Mouse (Mus musculus): ENCODE data around the gene Zg16. TPM values are rescaled to one million over a fixed set of nuclear protein-coding genes. Genes with fewer than 3 reads are reported as not detected.

The Zg16 gene
- polyA plus RNA-seq, 1 experiment from 2014 or later, result not detected

DNA sequence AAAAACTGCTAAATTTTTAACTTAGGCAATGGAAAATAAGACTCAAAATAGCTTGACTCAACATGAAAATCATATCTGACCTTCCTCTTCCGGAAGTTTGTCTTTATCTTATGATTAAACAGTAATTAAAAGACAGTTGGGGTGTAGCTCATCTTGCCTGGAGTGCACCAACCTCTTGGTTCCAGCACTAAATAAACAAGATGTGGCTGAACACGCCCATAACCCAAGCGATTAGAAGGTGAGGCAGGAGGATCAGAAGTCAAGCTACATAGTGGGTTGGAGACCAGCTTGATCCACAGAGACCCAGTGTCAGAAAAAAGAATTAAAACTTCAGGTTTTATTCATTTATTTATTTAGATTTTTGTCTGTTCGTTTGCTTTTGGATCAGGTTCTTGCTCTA lies 3.4 kb downstream of the Zg16 start:
- 81% methylated on average over 4 of the region's 4 CpGs for WGBS
- no peak overlapping the region for H3K4me2 ChIP-seq
- H3K4me1 ChIP-seq, result peaks cover 11% of the 10 kb centered on the region
- no peaks in the 10 kb centered on the region for H3K9me3 ChIP-seq (replicated peaks)
- no peaks in the 10 kb centered on the region for H3K27me3 ChIP-seq
- H3K27ac ChIP-seq, result no peak overlapping the region
- no peak overlapping the region for H3K9ac ChIP-seq
- ATAC-seq (replicated peaks; ENCODE audit: low FRiP score), result no peak
- no peaks in the 10 kb centered on the region for H3K36me3 ChIP-seq
- no peak overlapping the region for H3K4me3 ChIP-seq (replicated peaks)

DNA sequence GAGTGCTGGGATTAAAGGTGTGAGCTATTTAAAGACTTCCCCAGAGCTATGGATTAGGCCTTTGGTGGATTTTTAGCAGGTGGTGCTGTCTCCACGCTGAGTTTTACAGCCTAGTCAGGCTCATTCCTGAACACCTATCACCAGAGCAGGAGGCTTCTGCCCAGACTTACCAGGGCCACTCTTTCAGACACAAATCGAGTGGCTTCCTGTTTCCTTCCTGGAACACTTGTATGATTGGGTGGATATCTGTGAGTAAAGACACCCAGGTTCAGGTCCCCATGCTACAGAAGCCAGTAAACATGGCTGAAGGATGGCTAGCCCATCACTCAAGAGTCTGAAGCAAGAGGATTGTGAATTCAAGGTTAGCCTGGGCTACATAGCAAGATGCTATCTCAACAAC lies 4.1 kb downstream of the Zg16 start:
- no peak overlapping the region for H3K9ac ChIP-seq
- 62% methylated on average over 2 of the region's 2 CpGs for WGBS

DNA sequence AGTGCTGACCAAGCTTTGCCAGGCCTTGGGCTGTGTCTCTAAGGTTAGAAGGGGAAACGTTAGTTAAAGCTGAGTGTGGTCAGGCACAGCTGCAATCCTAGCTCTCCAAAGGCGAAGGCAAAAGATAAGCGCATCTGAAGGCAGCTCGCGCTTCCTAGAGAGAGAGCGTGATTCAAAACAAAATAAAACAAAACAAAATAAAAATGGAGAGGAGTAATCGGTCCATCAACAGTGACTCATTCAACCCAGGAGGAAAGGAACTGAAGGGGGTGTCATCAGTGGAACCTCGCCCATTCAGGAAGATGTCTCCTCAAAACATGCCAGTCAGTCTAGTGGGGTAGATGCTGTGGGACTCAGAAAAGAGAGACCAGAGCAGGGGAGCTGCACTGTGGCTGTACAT lies 4.9 kb downstream of the Zg16 start:
- Histone ChIP-seq H3K4me1 (peaks cover 10% of the 10 kb centered on the region), H3K9ac (no peak overlapping the region), H3K27me3 (no peaks in the 10 kb centered on the region), H3K36me3 (no peaks in the 10 kb centered on the region), H3K9me3 (replicated peaks) (no peaks in the 10 kb centered on the region), H3K4me3 (replicated peaks) (no peak overlapping the region), H3K27ac (no peak overlapping the region), H3K4me2 (no peak overlapping the region)
- 78% methylated on average over 8 of the region's 8 CpGs for WGBS
- no peak for ATAC-seq (replicated peaks; ENCODE audit: low FRiP score)

More for the DNA sequence above, 4.1 kb downstream of the Zg16 start:
- Histone ChIP-seq H3K4me3 (replicated peaks) (no peak overlapping the region), H3K4me1 (peaks cover 10% of the 10 kb centered on the region), H3K9me3 (replicated peaks) (no peaks in the 10 kb centered on the region), H3K27ac (no peak overlapping the region), H3K4me2 (no peak overlapping the region), H3K36me3 (no peaks in the 10 kb centered on the region), H3K27me3 (no peaks in the 10 kb centered on the region)
- ATAC-seq (replicated peaks; ENCODE audit: low FRiP score), result no peak

DNA sequence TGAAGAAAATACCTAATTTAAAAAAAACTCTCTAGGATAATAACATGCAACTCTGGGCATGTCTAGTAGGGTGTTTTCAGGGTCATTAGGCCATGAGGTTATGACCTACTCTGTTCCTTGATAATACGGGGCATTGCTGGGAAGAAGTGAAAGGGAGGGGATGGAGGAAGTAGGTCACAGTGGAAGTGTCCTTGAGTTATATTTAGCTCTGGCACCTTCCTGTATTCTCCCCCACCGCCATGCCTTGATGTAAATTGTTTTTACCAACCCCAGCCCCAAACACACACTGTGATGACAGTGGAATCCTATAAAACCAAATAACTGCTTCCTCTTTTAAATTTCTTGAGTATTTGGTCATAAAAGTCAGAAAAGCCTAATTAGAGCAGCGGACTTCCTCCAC lies 7.1 kb downstream of the Zg16 start:
- Histone ChIP-seq H3K27me3 (no peaks in the 10 kb centered on the region), H3K27ac (0 out of 2 replicates have a peak overlapping the region, but pooled peaks have one; percentile 32), H3K36me3 (no peaks in the 10 kb centered on the region), H3K4me2 (no peak overlapping the region), H3K9ac (no peak overlapping the region), H3K9me3 (replicated peaks) (no peaks in the 10 kb centered on the region), H3K4me3 (replicated peaks) (no peak overlapping the region), H3K4me1 (peaks cover 10% of the 10 kb centered on the region)
- 59% methylated on average over 3 of the region's 3 CpGs for WGBS
- ATAC-seq (replicated peaks; ENCODE audit: low FRiP score), result no peak

DNA sequence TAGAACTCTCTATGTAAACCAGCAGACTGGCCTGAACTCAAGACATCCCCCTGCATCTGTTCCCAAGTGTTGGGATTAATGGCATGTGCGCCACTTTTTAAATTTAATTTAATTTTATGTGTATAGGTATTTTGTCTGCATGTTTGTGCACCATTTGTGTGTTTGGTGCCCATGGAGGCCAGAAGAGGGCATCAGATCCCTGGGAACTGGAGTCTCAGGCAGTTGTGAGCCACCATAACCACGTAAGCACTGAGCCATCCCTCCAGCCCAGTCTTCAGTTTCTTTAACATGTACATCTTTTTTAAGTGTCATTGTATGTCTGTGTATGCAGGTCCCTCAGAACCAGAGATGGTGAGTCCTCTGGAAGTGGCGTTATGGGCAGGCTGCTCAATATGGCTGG lies 9.4 kb downstream of the Zg16 start:
- H3K9me3 ChIP-seq (replicated peaks), result no peaks in the 10 kb centered on the region
- no peak for ATAC-seq (replicated peaks; ENCODE audit: low FRiP score)
- no peaks in the 10 kb centered on the region for H3K27me3 ChIP-seq
- H3K9ac ChIP-seq, result no peak overlapping the region
- WGBS, result 81% methylated on average over 3 of the region's 3 CpGs
- H3K4me3 ChIP-seq (replicated peaks), result no peak overlapping the region
- H3K4me1 ChIP-seq, result peaks cover 16% of the 10 kb centered on the region
- no peak overlapping the region for H3K27ac ChIP-seq
- no peaks in the 10 kb centered on the region for H3K36me3 ChIP-seq
- H3K4me2 ChIP-seq, result no peak overlapping the region

DNA sequence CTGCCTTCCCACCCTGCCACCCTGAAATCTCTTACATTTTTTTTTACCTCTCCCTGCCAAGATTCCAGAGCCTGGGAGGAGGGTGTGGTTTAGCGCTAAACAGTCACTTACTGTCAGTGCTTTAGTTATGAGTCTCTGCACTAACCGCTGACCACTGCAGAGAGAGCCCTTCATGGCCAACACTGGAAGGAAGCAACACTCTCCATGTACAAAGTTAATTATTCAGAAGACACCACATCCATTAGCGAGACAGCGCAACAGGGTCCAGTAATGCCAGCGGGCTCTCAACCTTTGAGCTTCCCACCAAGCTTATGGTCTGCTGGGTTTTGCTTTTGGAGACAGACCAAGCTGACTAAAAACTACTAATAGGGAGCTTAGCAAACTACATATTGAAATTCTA lies 10.9 kb downstream of the Zg16 start:
- Histone ChIP-seq H3K27me3 (no peaks in the 10 kb centered on the region), H3K27ac (peak overlapping the region; percentile 45; the same call in 1 of the 2 replicates), H3K4me2 (no peak overlapping the region), H3K36me3 (no peaks in the 10 kb centered on the region), H3K4me1 (peaks cover 19% of the 10 kb centered on the region), H3K9me3 (replicated peaks) (no peaks in the 10 kb centered on the region), H3K4me3 (replicated peaks) (no peak overlapping the region), H3K9ac (no peak overlapping the region)
- ATAC-seq (replicated peaks; ENCODE audit: low FRiP score), result peak; percentile 58
- 88% methylated on average over 5 of the region's 5 CpGs for WGBS

DNA sequence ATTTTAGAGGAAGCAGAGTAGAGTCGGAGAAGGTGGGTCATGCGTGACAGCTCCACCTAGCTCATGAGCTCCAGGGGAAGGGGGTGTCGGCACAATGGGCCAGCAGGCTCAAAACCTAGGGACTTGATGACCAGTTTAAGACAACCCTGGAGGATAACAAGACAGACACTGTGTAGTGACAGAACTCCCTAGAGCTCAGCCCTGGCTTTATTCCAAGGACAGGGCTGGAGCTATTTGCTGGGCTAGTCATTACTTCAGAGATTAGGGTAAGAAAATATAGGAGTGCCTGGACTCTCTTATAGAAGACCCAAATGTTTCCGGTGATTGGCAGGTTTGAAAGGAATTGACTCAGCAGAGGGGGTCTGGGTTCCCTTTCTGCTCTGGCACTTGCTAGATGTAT lies 13.9 kb downstream of the Zg16 start:
- Histone ChIP-seq H3K9ac (no peak overlapping the region), H3K36me3 (no peaks in the 10 kb centered on the region), H3K27me3 (no peaks in the 10 kb centered on the region), H3K9me3 (replicated peaks) (no peaks in the 10 kb centered on the region), H3K4me2 (no peak overlapping the region), H3K4me3 (replicated peaks) (no peak overlapping the region), H3K4me1 (peaks cover 13% of the 10 kb centered on the region), H3K27ac (no peak overlapping the region)
- no peak for ATAC-seq (replicated peaks; ENCODE audit: low FRiP score)
- 69% methylated on average over 4 of the region's 4 CpGs for WGBS

DNA sequence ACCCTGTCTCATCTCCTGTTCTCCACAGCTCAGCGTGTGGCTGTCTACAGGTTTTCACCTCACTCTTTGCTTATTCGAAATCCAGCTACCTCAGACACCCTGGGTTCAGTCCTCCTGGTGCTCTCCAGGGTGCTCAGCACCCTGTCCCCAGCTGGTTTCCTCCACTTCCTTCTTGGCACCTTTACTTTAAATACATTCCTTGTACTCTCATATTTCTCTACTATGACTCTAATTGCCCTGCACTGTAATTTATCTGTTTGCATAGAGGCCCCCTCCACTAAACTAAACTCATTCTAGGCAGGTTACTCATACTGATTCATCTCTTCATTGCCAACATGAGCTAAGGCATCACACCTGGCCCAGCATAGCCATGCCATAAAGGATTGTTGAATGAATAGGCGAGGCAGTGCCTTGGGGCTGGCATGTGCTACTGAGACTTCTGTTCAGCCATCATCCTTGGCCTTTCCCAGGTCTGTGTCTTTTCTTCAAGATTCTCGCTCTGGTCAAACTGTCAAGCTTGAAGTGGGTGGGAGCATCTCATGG lies 16.2 kb downstream of the Zg16 start:
- no peaks in the 10 kb centered on the region for H3K9me3 ChIP-seq (replicated peaks)
- no peak overlapping the region for H3K4me2 ChIP-seq
- ATAC-seq (replicated peaks; ENCODE audit: low FRiP score), result no peak
- no peaks in the 10 kb centered on the region for H3K36me3 ChIP-seq
- H3K27ac ChIP-seq, result no peak overlapping the region
- no peak overlapping the region for H3K4me3 ChIP-seq (replicated peaks)
- peaks cover 13% of the 10 kb centered on the region for H3K4me1 ChIP-seq
- 83% methylated on average over 4 of the region's 4 CpGs for WGBS
- no peak overlapping the region for H3K9ac ChIP-seq
- no peaks in the 10 kb centered on the region for H3K27me3 ChIP-seq

DNA sequence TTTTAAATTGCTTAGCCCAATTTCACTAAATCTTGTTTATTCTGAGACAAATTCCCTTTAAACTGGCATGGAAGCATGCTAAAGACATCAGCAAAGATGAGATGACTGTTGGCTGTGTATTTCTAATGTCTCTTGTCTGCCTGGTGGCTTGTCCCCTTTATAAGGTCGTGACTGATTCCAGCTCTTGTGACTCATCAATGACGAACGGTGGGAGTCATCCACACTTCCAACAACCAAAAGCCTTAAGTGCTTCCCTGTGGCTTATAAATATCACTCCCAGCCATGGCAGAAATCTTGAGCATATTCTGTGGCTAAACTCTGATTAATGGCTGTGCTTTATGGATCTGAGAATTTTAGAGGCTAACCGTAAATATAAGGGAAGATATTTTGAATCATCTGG lies 20.8 kb downstream of the Zg16 start:
- Histone ChIP-seq H3K4me3 (replicated peaks) (no peak overlapping the region), H3K27ac (no peak overlapping the region), H3K9ac (no peak overlapping the region), H3K36me3 (no peaks in the 10 kb centered on the region), H3K4me2 (no peak overlapping the region), H3K27me3 (no peaks in the 10 kb centered on the region), H3K9me3 (replicated peaks) (no peaks in the 10 kb centered on the region), H3K4me1 (peaks cover 5% of the 10 kb centered on the region; the same call in 1 of the 2 replicates)
- no peak for ATAC-seq (replicated peaks; ENCODE audit: low FRiP score)
- WGBS, result 75% methylated on average over 4 of the region's 4 CpGs

DNA sequence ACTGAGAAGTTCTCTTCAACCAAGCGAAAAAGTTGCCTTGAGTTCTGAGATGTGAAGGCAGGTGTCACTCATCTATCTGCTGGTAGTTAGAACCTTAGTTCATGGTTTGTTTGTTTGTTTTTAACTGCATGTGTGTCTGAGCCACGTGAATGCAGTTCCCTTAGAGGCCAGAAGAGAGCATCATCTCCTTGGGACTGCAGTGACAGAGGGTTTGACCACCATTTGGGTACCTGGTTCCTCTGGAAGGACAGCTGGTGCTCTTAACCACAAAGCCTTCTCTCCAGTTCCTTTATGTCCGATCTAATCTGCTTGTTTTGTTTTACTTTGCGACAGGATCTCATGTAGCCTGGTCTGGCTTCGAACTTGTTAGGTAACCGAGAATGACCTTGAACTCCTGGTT lies 21.6 kb downstream of the Zg16 start:
- no peak for ATAC-seq (replicated peaks; ENCODE audit: low FRiP score)
- H3K9me3 ChIP-seq (replicated peaks), result no peaks in the 10 kb centered on the region
- H3K9ac ChIP-seq, result no peak overlapping the region
- H3K4me3 ChIP-seq (replicated peaks), result no peak overlapping the region
- H3K27ac ChIP-seq, result no peak overlapping the region
- no peaks in the 10 kb centered on the region for H3K36me3 ChIP-seq
- H3K27me3 ChIP-seq, result no peaks in the 10 kb centered on the region
- H3K4me2 ChIP-seq, result no peak overlapping the region
- WGBS, result 89% methylated on average over 6 of the region's 6 CpGs
- peaks cover 5% of the 10 kb centered on the region; the same call in 1 of the 2 replicates for H3K4me1 ChIP-seq

DNA sequence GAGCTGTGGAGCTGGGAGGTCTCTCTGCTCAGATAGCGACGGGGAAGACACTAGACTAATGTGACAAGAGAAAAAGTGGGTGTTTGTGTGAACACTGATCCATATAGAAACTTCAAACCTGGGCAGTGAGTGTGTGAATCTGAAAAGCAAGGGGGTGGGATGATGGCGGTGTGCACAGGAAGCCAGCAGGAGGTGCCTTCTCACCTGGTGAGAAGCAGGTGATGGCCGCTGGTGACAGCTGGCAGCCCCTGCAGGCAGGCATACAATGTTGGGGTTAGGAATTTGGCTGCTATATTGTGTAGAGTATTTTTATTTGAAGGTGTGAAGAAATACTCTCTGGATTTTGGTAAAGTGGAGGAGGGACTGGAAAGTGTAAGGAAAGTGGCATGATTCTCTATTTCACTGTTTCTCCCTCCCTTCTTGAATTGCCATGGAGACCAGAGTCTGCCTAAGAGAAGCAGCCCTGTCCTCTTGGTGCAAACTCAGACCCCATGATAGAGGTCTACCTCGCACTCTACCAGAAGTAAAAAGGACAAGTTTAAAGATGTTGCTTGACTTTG lies 32.0 kb downstream of the Zg16 start:
- 75% methylated on average over 5 of the region's 5 CpGs for WGBS
- H3K4me2 ChIP-seq, result no peak overlapping the region
- H3K27me3 ChIP-seq, result peaks cover 10% of the 10 kb centered on the region; the same call in 1 of the 2 replicates
- no peaks in the 10 kb centered on the region for H3K36me3 ChIP-seq
- H3K4me1 ChIP-seq, result no peaks in the 10 kb centered on the region
- H3K27ac ChIP-seq, result no peak overlapping the region
- H3K4me3 ChIP-seq (replicated peaks), result no peak overlapping the region
- H3K9me3 ChIP-seq (replicated peaks), result no peaks in the 10 kb centered on the region
- no peak overlapping the region for H3K9ac ChIP-seq
- ATAC-seq (replicated peaks; ENCODE audit: low FRiP score), result no peak

DNA sequence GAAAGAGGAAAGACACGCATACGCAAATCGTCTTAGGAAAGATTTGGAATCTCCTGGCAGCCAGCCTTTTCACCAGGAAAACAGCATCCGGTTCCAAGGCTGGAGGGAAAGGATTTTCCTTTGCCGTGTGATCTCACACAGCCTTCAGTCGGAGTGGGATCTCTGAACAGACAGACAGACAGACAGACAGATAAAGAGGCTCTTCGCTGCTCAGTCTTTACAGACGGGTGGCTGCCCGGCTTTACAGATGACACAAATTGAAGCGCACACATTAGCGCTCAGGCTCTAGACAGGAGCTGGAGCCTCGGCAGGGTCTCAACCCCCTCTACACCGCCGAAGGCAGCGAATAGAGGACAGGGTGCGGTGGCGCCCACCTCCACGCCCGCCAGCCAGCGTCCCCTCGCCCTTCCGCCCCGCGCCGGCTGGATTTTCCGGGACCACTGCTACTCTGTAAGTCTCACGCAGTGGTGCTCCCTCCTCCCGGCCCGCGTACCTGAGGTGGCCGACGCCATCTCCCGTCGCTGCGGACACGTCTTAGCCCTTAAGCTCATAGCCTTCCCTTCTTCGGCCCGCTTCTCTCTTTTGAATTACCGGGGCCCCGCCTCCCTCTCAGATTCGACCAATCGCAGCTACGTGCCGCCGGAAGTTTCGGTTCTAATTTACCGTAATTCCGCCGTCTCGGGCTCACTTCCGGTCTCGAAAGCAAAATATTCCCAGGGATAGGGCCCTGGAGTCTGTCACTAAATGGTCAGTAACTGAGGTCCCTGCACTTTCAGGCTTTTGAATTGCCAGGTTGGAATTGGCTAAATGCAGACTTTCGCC lies 45.1 kb downstream of the Zg16 start, which contains the start of gene Kif22:
Gene Kif22, minus strand, starts transcription at position 621 of the 822 bp plus-strand sequence.
- H3K36me3 ChIP-seq, result peaks cover 21% of the 10 kb centered on the region
- peak; percentile 86 for ATAC-seq (replicated peaks; ENCODE audit: low FRiP score)
- peak within 1 kb of the TSS; percentile 85 for H3K4me3 ChIP-seq (replicated peaks)
- H3K4me2 ChIP-seq, result peak within 1 kb of the TSS; percentile 71
- H3K9ac ChIP-seq, result peak within 1 kb of the TSS; percentile 78
- no peaks in the 10 kb centered on the region for H3K27me3 ChIP-seq
- under 1% methylated on average over 52 of the region's 53 CpGs for WGBS
- peak within 1 kb of the TSS; percentile 88 for H3K27ac ChIP-seq
- H3K9me3 ChIP-seq (replicated peaks), result 0 out of 2 replicates have a peak, but pooled peaks cover 2% of the 10 kb centered on the region
- H3K4me1 ChIP-seq, result peaks cover 22% of the 10 kb centered on the region
